Mouse (Mus musculus) neutrophil, adult 5-6 weeks (primary cell): ENCODE measurements around the gene Lyve1. TPM values are rescaled to one million over a fixed set of nuclear protein-coding genes. Genes with fewer than 3 reads are reported as not detected.

Source experiments
- ATAC-seq: fragments of 151-379, 151-347 bp; 2 replicates; pipeline ENCODE4 v1.8.0; 2017; ENCODE audit warnings: mild to moderate bottlenecking, moderate TSS enrichment; ENCODE audit not compliant: insufficient number of reproducible peaks, poor library complexity, low FRiP score, severe bottlenecking; ENCODE audit errors: extremely low read depth
- total RNA-seq: library from RNA; stranded (forward); fragments of 200-1000 nt; gene quantifications from 2 replicates; pipeline ENCODE4 v1.2.3, GENCODE M21; 2017

Lyve1 gene
- total RNA-seq, 1 experiment from 2014 or later = not detected

GRCm38 (mm10) chr7:110855604-110856003, 7.4 kb downstream of the Lyve1 start:
- ATAC-seq = no peak

DNA sequence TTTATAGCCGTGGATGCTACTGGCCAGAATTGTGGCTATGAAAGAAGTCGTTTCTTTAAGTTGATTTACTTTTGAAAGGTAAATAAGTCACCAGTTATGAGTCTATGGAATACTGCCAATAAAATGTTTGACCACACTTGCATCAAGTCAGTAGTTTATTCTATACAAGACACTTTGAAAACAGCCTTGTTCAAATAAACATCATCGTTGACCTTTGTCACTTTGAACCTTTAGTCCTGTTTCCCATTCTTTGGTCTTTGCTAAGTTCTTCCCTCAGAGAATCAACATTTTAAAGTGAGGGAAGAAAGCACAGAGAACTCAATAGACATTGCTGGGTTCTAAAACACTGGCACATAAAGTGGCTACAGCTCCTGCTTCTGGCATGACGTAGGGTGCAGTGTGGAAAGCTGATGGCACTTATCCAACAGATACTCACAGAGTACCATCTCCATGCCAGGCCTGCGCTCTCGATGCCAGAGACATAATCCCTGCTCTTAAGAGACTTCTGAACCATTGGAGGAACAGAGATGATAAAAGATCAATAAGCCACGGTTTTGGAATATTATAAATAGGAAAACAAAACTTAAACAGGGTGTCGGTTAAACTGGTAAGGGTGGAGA, 8.0 kb downstream of the Lyve1 start:
- no peak for ATAC-seq

DNA sequence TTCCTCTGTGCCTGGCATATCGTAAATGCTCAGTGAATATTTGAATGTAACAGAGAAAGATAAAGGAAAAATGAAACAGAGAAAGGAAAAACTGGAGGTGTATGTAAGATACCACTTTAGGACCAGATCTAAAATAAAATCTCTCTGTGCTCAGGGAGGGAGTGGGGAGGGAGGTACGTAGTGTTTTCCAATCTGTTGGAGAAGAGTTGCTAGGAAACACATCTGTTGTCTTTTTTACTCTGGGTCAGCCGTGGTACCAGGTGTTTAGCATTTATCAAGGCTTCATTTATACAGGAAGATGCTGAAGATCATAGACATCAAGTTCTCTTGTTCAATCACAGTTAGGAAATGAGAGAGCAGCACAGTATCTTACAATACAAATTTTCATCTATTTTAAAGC, 8.5 kb downstream of the Lyve1 start:
- ATAC-seq = no peak

- no peak for ATAC-seq
Measured at GRCm38 (mm10) chr7:110853611-110854010, 9.4 kb downstream of the Lyve1 start.

DNA sequence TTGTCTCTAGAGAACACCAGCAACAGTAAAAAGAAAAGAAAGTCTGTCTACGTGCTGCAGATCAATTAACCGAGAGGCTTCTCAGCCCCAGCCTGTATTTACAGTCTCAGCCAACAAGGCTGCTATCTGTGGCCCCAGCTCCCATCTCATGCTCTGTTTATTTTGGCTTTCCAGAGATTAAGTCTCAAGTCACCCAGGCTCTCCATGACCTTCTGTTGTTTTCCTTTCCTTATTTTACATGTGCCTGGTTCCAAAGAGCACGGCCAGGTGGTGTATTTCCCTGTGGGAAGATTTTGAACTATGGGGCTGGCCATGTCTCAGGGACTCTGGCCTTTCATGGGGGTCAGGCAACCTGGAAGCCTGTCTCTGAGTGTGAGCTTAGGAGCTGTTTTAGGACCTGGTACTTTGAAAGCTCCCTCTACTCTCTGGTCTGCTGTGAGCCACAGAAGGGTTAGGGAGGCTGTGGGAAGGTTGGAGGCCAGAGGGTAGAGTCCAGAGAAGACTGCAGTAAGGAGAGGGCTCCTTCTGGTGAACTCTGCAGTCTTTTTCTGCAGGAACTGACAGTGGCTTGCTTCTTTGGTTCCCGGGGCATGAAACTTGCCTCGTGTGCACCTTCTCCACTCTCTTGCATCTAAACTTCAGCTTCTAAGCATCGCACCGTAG, 11.4 kb downstream of the Lyve1 start:
- no peak for ATAC-seq

GRCm38 (mm10) chr7:110848371-110848770, 14.7 kb downstream of the Lyve1 start:
- no peak for ATAC-seq

DNA sequence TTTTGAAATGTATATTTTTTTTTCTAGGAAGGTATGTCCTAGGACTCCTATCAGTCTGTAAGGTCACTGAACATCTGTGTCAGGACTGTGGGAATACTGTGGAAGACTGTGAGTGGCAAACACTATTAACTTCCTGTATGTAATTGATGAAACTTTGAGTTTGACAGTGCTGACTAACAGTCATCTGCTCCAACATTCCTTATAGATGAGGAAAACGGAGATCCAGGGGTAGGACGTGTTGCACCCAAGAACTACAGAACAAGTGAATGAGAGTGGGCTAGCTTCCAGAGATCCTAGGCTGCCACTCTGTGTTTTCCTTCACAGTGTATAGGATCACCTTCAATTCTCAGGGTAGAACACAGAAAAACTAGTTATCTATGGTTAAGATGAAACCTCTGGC, 15.7 kb downstream of the Lyve1 start:
- no peak for ATAC-seq

DNA sequence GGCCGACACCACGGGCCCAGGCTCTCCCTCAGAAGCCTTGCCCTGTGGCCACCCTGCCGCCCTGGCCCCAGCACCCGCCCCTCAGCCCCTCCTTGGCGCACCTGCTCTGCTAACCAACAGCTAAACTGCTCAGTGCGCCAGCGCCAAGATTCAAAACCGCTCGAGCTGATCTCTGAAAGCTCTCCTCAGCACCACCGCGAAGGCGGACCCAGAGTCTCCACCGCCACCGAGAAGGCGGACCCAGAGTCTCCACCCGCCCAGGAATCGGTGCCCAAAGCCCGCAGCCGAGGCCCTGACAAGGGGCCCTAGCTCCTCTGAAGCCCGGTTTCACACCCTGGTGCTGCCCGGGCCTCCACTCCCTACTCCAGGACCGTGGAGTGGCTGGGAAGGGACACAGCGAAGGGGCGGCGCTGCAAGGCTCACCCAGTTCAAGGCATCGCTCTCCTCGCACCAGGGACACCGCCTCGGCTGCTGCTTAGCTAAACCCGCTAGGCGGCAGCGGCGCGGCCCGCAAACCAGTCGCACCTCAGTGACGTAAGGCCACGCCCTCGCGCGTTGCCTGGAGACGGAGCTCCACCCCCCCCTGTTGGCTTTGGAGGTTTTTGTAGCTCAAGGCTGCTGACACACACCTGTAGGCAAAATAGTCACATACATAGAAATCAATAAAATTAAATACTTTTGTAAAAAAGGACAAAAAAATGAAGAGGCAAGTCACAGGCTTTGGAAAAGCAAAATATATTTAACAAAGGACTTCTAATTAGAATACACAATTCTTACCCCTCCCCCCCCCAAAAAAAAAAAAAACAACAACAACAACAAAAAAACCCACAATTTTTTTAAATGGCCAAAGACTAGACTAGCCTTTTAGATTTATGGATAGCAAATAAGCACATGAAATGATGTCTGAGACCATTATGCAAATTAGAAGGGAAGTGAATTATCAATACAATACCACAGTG, 18.8 kb downstream of the Lyve1 start, which contains the start of gene Rnf141:
Rnf141 (minus strand) TSS at position 542 of the 959 bp plus-strand sequence.
- peak; percentile 88 for ATAC-seq

DNA sequence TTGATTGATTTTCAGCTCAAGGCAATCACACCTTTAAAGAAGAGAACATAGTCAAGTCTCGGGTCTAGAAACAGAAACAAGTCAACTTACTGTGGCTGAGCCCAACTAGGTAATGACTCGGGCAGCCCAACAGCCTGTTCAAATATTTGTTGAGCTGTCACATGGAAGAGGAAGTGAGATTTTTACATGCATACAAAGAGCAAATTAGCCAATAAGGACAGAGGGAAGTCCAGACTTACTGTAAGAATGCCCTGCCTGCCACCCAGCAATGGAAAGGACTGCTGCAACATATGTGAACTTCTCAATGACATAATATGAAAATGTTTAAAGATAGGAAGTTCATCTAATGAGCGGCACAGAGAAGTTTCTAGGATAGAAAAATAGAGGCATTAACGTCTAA, 22.7 kb downstream of the Lyve1 start:
- peak; percentile 80 for ATAC-seq

- ATAC-seq = no peak
Measured at GRCm38 (mm10) chr7:110834522-110834921, 28.5 kb downstream of the Lyve1 start.

GRCm38 (mm10) chr7:110834018-110834417, 29.0 kb downstream of the Lyve1 start:
- no peak for ATAC-seq

DNA sequence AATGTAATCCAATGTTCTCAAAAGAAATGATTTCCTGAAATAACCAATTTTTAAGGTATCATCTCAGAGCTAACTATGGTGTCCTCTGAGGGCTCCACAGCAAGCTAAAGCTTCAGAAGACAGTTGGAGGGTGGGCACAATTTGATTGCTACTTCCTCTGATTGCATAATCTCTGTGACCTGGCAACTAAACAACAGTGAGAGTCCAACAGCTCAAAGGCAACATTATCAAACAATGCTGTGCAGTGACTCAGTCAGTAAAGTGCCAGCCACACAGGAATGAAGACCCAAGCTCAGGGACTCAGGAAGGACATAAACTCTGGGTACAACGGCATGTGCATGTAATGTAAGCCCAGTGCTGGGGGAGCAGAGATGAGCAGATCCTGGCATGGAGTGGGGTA, 30.0 kb downstream of the Lyve1 start:
- no peak for ATAC-seq

DNA sequence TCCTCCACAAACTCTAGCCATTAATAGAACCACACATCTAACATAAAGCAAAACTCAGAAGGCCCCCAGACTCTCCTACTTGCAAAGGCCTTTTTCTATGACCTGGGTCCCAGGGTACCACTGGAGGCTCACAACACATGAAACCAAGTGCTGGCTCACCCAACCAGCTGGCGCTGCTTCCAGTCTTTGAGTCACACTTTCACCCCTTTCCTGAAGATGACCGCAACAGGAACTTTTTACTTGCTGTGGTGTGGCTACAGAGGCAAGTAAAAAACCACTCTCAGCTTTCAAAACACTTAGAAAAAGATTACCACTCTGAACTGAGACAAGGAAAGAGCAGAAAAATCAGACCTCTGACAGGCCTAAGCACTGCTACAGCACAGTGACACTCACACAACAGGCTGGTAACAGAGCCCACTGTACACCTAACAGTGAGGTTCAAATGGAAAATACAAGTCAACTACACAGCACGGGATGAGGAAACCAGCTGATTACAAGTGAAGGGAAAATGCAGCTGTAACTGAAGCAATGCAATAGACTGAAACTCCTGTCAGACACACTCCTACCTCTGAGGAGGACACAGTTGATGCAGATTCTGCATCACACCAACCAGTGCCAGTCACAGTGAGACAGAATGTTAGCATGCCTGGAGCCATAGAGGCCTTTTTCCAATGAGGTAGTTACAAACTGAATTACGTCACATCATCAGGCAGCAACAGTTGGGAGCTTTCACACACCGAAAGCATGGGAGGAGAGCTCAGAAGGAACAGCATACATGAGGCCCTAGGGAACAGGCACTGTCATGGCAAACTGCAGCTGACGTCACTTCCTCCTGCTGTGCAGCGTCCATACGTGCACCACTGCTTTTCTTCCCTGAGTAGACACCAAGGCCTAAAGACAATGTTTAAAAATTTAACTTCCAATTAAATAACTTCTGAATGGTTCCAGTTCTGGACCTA, 38.8 kb downstream of the Lyve1 start:
- peak; percentile 71 for ATAC-seq

DNA sequence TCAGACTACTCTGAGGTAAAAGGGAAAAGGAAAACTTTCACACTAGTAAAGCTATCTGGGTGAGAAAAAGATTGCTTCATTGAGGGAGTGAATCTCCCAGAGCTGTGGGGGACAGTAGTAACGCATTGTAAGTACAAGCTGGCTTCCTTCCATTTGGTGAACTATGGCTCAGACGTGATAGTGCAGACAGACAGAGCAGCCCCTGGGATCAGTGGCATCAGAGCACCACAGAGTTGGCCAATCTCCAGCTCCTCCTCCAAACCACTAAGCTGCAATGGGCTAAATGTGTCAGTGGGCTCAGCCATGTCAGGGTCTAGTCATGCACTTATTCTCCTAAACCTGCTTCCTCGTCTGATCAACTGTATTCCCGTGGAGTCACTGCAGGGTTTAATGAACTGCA, 39.4 kb downstream of the Lyve1 start:
- peak; percentile 42; the same call in 1 of the 2 replicates for ATAC-seq

DNA sequence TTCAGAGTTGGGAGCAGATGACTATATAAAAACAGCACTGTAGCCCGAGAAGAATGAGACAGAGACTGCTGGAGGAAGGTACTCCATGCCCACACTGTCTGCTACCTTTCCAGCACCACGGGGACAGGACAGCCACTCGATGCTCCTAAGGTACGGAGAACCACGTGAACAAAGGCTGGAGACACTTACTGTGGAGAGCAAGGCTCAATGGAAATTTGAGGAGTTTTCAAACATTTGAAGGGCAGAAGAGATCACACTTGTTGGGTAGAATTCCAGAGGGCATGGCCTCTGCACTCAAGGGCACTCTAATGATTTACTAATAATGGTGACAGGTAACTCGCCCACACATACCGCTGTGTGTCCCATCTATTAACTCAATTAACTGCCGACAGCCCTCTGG, 40.0 kb downstream of the Lyve1 start:
- no peak for ATAC-seq

DNA sequence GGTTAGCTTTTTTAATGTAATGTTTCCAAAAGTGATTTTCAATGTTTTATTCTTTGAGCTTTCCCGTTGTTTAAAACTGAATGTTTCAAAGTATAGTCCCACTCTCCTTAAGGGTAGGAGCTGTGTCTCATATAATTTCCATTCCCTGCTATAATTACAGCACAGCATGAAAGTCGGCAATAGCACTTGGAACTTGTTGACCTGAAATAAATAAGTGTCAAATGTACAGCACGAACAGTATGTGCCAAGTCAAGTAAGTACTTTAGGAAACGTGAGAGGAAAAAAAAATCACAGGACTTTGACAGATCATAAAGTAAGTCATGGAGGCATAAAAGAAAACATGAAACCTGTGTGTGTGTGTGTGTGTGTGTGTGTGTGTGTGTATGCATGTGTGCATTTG, 41.0 kb downstream of the Lyve1 start:
- ATAC-seq = no peak

- no peak for ATAC-seq
Measured at GRCm38 (mm10) chr7:110821653-110822052, 41.4 kb downstream of the Lyve1 start.

DNA sequence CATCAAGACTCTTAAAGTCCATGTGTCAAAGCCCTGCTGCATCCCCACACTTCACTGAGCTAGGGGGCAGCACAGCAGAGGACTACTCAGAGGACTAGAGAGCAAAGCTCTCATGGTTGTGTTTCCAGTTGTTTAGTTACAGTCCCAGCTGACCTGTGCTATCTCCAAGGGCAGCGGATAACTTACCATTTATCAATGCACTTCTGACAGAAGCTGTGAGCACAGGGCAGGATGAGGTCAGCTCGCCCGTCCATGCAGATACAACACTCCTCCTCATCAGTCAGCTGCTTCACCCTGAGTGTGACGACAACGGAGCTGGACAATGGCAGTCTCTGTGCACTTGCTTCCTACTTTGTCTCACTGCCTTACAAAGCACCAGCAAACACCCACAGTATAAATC, 42.0 kb downstream of the Lyve1 start:
- ATAC-seq = no peak
